Mouse (Mus musculus) embryo, embryonic 10.5 days (tissue): Measurements from ENCODE around the gene Leng8.

Experiments
- DNase-seq: peaks from one replicate; pipeline ENCODE4 v3.0.0-alpha.2; 2015; ENCODE audit warnings: low spot score

Leng8 gene

GRCm38 (mm10) chr7:4126992-4127785 is 9.7 kb upstream of the Leng8 start:
- DNase-seq = no peak

- DNase-seq = no peak
These were observed 8.9 kb upstream of the Leng8 start for GRCm38 (mm10) chr7:4127894-4128293.

- no peak for DNase-seq
These were observed 8.0 kb upstream of the Leng8 start for GRCm38 (mm10) chr7:4128860-4129259.

GRCm38 (mm10) chr7:4130686-4131452 is 6.0 kb upstream of the Leng8 start:
- peak; percentile 90 for DNase-seq

- no peak for DNase-seq
These were observed 4.9 kb upstream of the Leng8 start for GRCm38 (mm10) chr7:4131964-4132363.

- DNase-seq = no peak
These were observed 4.3 kb upstream of the Leng8 start for GRCm38 (mm10) chr7:4132581-4132980.

- DNase-seq = no peak
These were observed 3.8 kb upstream of the Leng8 start for GRCm38 (mm10) chr7:4132998-4133397.

GRCm38 (mm10) chr7:4134911-4135310 is 1.9 kb upstream of the Leng8 start:
- DNase-seq = no peak

- DNase-seq = no peak
These were observed 452 bp upstream of the Leng8 start for GRCm38 (mm10) chr7:4136404-4136770.

- DNase-seq = no peak
These were observed 907 bp downstream of the Leng8 start for GRCm38 (mm10) chr7:4137746-4138145.

- DNase-seq = no peak
These were observed 1.3 kb downstream of the Leng8 start for GRCm38 (mm10) chr7:4138181-4138580.

GRCm38 (mm10) chr7:4138671-4139070 is 1.8 kb downstream of the Leng8 start:
- DNase-seq = no peak

GRCm38 (mm10) chr7:4139391-4139790 is 2.6 kb downstream of the Leng8 start:
- DNase-seq = no peak

GRCm38 (mm10) chr7:4141648-4142325 is 4.9 kb downstream of the Leng8 start:
- no peak for DNase-seq

- DNase-seq = no peak
These were observed 6.1 kb downstream of the Leng8 start for GRCm38 (mm10) chr7:4142796-4143445.

GRCm38 (mm10) chr7:4143506-4143905 is 6.7 kb downstream of the Leng8 start:
- no peak for DNase-seq

GRCm38 (mm10) chr7:4144046-4144445 is 7.2 kb downstream of the Leng8 start:
- DNase-seq = no peak

- no peak for DNase-seq
These were observed 8.1 kb downstream of the Leng8 start for GRCm38 (mm10) chr7:4144766-4145551.

- peak; percentile 63 for DNase-seq
These were observed 8.8 kb downstream of the Leng8 start for GRCm38 (mm10) chr7:4145552-4146190.

GRCm38 (mm10) chr7:4146241-4147180 is 9.7 kb downstream of the Leng8 start:
- no peak for DNase-seq
